Mouse (Mus musculus): Measurements from ENCODE around the gene Ptpn6.
"Not testable (repeated sequence)": the region's sequence is repeated elsewhere in the genome, so short reads cannot be mapped to it uniquely, and the experiment has no call there.

Gene Ptpn6

DNA sequence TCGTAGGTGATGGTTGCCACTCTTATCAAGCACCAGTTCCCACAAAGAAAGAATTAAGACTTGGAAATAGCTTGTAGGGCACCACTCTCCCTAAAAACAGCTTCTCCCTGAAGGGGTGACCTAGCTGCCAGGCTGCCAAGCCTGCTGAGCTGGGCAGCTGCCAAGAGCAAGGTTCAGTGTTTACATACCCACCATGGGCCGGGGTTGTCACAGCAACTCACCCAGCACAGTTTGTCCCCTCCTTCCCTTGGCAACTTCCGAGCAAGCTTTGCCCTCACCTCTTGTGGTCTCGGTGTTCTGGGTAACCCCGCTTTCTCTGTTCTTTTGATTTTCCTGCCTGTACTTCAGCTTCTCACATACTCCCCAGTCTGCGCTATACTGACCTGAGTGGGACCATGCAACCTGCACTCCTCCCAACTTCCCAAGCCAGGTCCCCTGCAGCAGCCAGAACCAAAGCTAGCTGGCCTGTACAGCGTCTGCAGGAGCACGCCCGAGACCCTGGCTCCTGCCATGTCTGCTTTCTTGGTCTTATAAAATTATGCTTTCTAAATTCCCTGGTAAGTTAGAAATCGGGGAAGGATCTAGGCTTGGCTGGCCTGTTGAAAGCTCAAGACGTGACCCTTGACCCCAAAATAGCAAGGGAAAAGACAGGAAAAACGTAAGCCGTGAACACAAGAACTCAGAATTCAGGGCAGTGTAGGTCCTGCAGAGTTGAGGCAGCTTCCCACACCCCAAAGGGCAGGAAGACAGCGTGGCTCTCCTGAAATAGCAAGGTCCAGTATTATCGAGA, 44.2 kb downstream of the Ptpn6 start:
- DNase-seq, result no peak

DNA sequence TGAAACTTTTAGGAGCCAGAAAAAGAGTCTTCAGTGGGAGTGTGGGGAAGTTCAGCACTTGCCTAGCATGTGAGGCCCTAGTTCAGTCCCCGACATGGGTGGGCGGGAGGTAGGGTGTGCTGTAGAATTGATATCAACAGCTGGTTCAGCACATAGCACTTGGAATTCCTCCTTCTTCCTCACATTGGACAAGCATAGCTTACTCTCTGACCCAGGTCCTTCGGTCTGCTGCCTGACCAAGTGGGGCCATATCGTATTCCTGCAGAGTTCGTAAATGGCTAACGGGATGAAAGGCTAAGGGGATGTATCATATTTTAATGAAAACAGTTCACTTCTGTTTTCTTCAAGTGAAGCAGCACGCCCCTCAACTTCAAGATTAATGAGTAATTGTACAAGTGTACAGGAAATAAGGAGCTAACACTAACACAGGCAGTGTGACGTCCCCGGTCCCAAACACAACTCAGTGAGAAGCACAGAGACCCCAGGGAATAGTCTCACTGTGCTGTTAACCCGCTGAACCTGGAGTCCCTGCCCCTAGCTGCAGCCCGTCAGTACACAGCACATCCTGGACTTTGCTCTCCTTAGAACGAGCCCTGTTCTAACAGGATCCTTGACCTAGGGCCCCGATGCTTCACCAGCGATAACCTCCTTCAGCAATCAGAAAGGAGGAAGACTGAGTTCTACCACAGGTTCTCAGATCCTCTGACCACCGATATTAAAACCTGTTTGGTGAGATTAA, 45.1 kb downstream of the Ptpn6 start:
- DNase-seq, result no peak

DNA sequence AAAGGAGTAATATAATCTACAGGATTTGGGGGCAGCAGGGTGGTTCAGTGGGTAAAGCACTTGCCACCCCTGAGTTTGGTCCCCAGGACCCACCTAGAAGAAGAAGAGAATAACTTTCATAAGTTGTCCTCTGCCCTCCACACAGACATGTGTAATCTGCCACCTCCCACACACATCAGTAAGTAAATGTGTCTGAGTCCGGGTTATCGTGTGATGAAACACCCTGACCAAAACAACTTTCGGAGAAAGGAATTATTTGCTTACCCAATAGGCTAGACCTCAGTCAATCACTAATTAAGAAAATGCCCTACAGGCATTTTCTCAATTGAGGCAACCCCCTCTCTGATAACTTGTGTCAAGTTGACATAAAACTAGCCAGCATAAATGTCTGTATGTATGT, 48.0 kb downstream of the Ptpn6 start:
- DNase-seq, result no peak

DNA sequence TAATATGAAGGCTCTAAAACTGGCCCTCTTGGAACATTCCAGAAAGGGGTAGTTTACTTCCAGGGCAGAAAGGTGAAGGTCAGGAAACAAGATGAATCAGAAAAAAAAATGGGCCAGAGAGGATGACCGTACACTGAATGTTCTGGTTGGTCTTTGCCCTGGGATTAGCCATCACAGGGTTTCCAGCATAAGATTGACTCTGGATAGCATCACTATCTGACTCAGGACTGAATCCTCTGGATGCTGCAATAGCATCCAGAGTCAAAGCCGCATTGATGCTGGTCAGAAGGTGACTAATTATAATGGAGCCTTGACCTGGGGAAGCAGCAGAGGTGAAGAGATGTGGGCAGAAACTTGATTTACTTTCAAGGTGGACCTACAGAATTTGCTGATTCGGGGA, 49.5 kb downstream of the Ptpn6 start:
- no peak for DNase-seq

DNA sequence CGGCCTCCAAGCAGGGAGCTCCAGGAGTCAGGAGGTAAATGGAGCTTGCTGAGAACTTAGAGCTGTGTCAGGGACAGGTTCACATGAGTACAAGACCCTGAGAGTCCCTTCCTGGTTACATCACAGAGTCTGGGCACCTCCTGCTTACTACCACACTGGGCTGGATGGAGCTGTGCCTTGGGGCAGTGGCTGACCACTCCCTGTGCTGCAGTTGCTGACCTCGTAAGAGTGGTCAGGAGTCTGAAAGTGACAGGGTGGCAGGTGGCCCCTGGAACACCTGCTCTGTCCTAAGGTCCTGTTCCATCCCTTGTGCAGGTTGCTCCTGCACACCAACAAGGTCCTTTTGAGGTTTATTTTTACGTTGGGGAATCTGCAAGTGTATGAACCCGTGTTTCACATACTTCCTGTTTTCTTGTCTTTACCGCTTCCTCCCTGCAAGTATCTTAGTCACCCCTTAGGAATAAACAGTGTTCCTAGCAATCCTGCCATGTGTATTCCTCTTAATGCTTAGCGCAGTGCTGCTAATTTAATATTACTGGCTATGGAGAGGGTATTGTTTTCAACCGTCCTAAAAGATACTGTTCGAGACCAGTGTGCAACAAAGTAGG, 50.3 kb downstream of the Ptpn6 start:
- no peak for DNase-seq

DNA sequence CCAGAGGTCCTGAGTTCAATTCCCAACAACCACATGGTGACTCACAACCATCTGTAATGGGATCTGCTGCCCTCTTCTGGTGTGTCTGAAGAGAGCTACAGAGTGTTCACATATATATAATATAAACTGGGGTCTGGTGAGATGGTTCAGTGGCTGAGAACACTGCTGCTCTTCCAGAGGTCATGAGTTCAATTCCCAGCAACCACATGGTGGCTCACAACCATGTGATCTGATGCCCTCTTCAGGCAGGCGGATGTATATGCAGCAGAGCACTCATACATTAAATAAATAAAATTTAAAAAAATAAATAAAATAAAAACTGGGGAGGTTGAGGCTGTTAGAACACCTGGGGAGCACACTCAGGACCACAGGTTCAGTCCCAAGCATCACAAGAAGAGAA, 51.9 kb downstream of the Ptpn6 start:
- not testable (repeated sequence) for DNase-seq

DNA sequence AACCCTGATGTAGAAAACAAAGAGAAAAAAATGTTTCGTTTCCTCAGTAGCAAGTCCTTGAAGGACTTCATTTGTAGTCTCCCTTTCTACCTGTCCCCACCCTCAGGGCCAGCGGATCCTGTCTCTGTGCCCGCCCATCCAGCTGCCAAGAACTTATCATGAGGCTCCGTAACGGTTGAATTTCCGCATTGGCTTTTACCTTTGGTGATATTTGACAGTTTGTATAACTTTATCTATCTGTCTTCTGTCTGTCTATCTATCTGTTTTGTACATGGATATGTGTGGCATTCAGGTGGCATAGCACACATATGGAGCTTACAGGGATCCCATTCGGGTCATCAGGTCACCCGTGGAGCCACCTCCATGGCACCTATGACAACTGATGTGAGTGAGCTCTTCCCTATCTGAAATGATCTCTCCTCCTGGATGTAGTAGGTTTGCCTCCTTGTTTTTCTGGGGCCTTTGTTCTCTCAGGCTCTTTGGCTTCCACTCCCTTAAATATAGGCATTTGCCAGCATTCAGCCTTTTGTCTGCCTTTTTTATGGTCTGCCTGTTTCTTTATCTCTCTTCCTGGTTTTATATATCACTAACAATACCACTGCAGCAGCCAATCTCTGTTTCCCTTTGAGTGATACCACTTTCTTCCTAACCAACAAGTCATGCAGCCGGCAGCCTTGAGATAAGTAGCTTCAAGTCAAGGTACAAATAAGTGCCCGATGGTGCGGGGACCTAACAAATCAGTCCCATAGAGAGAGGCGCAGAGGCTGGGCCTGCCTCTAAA, 52.7 kb downstream of the Ptpn6 start:
- peak; percentile 64 for DNase-seq

DNA sequence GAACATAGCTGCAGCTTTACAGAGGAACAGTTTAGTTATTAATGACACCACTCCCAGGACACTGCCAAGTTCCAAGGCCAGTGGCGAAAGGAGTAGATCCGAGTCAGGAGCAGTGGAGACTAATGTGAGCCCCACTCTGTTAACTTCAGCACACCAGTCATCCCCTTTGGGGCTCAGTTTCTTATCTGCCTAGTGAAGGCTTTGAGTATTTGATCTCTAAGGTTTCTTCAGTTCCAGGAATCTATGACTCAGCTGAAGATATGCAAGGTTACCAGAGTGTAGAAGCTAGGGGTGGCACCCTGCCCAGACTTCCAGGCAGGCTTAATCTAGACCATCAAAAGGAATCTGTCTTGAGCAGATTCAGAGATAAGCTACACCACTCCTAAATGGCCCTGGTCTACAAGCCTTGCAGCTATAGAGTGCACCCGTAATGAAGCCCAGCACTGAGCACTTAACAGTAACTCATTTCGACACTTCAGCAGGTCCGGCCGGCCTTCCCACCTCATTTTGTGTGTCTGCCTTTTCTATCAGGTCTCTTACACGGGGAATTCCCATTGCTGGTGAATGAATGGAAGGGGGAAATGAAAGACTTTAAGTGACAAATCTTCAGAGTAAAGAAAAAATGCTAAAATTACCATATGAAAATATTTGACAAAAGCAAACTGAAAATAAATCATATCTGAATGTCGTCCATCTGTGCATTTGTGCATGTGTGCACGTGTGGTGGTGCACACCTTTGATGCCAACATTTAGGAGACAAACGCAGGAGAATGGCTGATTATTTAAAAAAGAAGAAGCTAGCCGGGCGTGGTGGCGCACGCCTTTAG, 54.7 kb downstream of the Ptpn6 start:
- DNase-seq, result peak; percentile 65

DNA sequence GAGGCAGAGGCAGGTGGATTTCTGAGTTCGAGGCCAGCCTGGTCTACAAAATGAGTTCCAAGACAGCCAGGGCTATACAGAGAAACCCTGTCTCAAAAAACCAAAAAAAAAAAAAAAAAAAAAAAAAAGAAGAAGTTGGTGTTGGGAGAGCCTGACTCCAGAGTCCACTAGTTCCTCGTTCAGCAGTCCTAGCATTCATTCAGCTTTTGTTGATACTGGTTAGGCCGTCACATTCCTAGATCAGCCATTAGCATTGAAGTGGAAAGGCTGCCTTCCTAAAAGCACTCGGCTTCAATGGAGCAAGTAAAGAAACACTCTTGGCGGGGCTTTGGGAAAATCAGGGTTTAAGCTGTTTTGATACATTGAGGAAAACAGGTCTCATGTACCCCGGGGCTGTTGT, 56.2 kb downstream of the Ptpn6 start:
- not testable (repeated sequence) for DNase-seq

DNA sequence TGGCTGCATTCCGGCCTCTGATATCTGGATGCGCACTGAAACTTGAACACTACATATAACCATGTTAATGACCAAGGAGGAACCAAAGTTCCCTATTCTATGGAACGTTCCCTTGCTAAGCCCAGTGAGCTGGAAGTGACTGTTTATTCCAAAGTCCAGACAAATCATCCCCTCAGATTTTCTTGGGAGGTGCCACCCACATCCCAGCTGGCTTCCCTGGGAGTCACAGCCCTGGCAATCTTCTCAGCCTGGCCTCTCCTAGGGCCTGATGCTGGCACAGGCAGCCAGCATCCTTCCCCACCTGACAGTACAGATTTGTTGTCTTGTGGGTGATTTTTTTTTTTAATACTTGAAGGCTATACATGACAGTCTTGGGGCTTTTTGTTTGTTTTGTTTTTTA, 59.0 kb downstream of the Ptpn6 start:
- DNase-seq, result no peak

DNA sequence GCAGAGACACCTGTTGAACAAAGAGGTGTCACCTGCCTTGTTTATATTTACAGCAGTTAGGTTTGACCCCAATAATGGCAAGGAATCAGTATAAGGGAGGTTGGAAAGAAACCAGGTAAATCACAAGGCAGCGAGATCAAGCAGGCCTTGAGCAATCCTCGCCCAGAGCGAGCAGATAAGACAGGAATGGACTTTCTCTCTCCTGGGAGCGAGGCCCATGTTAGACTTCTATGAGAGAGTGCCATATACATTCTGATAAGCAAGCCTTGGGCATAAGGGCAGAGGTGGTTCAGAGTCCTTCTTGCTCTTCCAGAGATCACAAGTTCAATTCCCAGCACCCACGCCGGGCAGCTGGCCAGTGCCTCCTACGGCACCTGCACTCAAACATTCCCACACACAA, 59.7 kb downstream of the Ptpn6 start:
- no peak for DNase-seq

DNA sequence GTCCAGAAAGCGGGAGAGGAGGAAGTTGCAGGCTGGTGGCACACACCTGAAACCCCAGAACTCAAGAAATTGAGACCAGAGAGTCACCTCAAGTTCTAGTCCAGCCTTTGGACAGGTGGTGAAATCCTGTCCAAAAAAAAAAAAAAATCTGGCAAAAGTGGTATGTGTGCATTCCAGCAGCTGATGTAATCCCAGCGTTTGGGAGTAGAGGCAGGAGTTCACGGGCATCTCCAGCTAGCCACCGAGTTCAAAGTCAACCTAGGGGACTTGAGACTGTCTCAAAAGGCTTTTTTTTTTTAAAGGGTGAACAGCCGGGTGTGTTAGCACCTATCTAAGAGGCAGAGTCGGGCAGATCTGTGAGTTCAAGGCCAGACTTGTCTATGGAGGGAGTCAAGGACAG, 62.3 kb downstream of the Ptpn6 start:
- DNase-seq, result no peak

DNA sequence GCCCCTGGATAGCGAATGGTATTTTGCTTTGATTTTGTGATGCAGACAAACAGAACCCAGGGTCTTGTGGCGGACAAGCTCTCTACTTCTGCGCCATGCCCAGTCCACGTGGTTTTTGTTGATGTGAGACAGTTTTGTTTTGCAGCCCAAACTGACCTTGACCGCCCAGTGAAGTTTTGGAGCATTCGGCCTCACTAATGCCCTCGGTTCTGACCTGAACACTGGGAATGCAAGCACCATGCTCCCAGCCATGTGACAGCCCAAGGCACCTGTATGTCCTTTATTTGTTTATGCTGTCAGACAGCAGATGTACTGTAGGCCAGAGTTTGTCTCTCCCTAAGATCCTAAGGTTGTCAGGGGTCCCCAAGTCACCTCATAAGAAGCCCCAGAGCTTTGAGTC, 63.9 kb downstream of the Ptpn6 start:
- DNase-seq, result no peak

DNA sequence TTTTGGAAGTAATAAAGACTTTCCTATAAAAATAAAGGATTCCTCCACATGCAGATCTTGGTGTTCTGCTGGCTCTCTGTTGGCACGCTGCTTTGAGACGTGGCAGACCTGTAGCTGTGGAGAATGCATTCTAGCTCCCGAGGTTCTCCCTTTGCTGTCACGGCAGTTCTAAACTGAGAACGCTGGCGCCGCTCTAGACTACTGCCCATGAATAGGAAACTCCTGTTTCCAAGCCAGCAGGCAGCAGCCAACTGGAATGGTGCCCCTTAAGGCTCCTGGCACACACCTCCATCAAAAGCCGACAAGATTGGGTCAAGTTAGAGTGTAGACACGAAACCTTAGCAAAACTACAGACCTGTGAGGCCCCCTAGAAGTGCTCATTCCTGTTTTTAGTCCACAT, 64.9 kb downstream of the Ptpn6 start:
- DNase-seq, result no peak

DNA sequence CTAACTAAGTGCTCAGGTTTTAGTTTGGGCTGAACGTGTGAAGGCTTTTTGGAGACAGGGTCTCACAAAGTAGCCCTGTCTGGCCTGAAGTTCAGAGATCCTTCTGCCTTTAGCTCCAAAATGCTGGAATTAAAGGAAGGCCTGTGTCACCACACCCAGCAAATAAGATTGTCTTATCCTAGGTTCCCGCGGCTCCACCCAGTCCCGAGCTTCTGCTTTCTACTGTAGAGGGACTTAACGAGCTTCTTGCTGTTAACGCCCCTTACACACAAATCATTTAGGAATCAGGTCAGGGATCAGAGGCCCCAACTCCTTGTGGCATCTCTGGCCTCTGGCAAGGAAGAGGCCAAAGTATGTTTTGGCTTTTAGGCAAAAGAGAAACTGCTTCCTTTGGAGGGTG, 66.4 kb downstream of the Ptpn6 start:
- no peak for DNase-seq

Measured in liver (tissue).